Mouse (Mus musculus) kidney, postnatal 14 days (tissue): ENCODE measurements around the gene Olfr17.
A peak's percentile ranks its signal among the peaks of the same experiment; 100 is the strongest.
"Not testable (repeated sequence)": the region's sequence is repeated elsewhere in the genome, so short reads cannot be mapped to it uniquely, and the experiment has no call there.

Source experiments
- DNase-seq: peaks from one replicate; pipeline ENCODE4 v3.0.0; 2022; ENCODE audit warnings: mixed read lengths

Gene Olfr17

DNA sequence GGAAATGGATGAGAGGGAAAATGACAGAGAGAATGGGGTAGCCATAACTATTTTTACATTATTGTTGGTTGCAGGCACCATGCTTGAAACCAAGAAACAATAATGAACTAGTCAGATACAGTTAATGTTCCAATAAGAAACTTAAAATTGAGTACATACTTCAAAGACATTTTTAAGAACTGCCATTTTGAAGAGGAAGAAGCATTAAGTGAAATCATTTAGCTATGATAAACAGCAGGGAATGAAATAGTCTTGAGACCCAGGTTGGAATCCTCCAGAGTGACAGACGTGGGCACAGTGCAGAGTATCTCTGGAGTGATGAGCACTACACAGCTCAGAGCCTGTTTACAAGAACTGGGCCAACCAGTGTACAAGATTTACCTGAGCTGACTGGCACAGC is at the start of gene Olfr17:
Gene Olfr17, plus strand, starts transcription at position 301 of the 400 bp plus-strand sequence.
- DNase-seq = no peak

DNA sequence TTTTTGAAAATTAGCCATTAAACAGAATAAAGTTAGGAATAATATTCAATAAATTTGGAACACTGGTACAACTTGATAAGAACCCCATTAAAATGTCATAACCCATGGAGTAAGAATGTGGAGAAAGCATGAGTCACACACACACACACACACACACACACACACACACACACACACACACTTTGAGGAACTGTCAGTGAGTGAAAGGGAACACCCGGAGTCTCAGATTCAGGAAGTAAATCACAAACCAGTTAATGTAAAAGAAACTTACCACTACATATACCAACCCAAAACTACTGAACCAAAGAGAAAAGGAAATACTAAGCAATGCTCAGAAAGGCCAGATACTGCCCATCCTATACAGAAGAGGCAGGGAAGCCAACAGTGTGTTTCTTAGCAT is 48.6 kb upstream of the Olfr17 start:
- no peak for DNase-seq

DNA sequence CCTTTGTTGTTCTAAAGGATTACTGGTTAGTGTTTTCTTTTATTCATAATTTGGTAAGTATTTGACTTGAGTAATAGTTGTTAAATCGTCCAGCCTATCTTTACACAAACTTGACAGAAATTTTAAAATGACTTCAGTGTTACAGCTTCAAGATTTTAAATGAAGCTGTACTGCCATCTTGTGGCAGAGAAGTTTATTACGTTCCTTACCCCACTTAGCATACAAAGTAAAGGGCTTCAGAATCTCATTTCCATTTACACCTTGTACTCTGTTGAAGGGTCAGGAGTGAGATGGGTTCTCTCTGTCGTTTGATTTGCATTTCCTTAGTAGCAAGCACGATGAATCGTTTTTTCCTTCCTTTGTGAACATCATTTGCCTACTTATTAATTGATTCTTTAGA is 47.2 kb upstream of the Olfr17 start:
- peak; percentile 50 for DNase-seq

DNA sequence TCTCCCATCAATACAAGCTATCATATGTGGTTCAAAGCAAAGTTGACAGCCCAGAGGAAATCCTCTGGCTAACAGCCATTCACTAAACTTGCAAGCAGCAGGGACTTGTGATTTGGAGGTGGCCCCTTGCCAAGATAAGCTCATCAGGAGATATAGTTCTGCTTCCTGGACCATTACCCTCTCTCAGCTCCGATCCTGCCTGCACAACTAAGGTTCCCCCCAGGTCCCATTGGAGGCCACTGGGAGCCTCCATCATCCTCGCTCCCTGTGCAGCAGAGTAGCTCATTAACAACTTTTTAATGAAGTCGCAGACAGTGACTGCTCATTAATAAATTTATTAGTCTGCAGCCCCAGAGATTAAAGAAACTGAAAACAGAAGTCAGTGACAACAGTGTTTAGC is 45.4 kb upstream of the Olfr17 start:
- no peak for DNase-seq

DNA sequence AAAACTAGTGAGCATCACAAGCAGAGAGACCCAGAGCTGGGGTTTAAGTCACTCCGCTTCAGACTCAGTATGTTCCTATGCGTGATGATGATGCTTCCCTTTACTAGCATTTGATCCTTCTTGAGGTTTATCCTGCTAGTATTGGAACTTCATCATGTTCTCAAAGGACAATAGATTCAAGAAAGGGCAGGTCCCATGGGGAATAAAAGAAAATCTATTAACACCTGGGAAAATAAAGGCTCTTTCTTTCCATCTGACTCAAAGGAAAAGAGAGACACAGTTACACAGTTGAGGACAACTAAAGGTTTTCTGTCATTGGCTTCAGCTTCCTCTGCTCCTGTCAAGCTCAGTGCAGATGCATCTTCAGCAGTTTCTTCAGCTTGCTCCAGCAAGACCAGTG is 22.3 kb upstream of the Olfr17 start, which contains the start of gene Olfr714:
Gene Olfr714, plus strand, starts transcription at position 301 of the 400 bp plus-strand sequence.
- DNase-seq = no peak

DNA sequence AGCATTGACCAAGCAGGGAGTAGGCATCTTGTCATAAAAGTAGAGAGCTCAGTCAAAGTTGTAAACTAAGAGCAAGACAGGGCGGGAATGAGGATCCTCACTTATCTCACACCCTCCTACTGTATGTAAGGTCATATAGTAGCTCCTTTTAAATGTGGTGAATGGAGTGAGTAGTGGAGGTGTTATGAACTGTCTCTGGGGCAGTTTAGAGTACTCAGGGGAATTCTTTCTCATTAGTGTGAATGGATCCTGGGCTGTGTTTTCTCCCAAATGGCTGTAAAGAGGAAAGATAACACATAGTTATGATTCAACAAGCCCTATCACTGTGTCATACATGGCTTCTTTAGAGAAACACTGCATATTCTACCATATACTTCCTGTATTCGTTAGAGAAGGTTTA is 17.2 kb downstream of the Olfr17 start, which contains the start of gene Olfr715b:
Gene Olfr715b, minus strand, starts transcription at position 101 of the 400 bp plus-strand sequence.
- not testable (repeated sequence) for DNase-seq

DNA sequence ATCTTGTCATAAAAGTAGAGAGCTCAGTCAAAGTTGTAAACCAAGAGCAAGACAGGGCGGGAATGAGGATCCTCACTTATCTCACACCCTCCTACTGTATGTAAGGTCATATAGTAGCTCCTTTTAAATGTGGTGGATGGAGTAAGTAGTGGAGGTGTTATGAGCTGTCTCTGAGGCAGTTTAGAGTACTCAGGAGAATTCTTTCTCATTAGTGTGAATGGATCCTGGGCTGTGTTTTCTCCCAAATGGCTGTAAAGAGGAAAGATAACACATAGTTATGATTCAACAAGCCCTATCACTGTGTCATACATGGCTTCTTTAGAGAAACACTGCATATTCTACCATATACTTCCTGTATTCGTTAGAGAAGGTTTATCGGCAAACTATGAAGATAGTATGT is 38.0 kb downstream of the Olfr17 start, which contains the start of gene Olfr715:
Gene Olfr715, minus strand, starts transcription at position 101 of the 400 bp plus-strand sequence.
- DNase-seq = not testable (repeated sequence)

DNA sequence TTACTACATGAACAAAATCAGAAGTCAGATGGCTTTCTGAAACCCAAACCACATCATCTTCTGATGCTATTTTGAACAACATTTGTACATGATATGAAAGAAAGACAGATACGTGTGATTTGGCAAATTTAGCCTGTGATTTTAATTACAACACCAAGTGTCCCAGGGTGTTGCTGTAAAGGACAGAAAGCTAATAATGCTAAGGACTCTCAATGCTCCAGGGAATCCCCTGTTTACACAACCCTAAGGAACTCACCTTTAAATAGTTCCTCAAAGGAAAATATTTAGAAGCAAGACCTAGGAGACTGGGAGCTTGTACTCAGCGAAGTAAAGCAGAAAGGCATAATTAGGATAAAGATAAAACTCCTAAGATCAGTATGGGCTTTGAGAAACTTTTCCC is 45.0 kb downstream of the Olfr17 start, which contains the start of gene Olfr716:
Gene Olfr716, plus strand, starts transcription at position 301 of the 400 bp plus-strand sequence.
- not testable (repeated sequence) for DNase-seq
